ENCODE assay signal across 1 mouse cellular context in the genomic region with DNA sequence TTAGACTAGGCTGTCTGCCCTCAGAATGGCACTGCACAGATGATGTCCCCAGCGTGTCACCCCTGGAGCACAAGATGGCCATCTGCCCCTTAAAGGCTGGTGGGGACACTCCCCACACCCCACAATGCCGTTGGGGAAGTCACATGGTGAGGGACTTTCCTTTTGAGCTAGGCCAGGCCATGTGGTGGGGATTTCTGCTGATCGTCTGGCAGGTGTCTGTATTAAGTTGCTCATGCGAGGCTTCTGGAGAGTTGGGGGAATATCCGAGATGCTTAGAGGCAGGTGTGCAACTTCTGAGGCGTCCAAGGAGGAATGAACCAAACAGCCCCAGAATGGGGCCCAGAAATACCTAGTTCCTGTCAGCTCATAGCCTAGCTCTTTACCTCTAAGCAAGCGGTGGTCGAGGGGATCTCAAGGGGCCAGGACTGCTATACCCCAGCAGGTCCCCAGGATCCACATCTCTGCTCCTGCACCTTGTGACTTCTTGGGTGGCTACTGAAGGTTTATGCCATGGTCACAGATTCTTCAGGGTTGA.
TF ChIP-seq lines count a peak whose summit lies in the region.

No protein-coding gene starts in this region.

TF ChIP-seq in CH12.LX, 34 proteins besides CTCF, POLR2A, EP300 and RAD21 (continued from another document):
- peak; percentile 93 for TF ChIP-seq MAX (IDR thresholded peaks at IDR 0.05; ENCODE audit: low read length)
- TF ChIP-seq PAX5 (IDR thresholded peaks at IDR 0.05; ENCODE audit: low read length), result no peak
- TF ChIP-seq SIN3A (IDR thresholded peaks at IDR 0.05; ENCODE audit: low read length), result peak; percentile 55
- peak; percentile 7; the same call in 1 of the 2 replicates for TF ChIP-seq NELFE (IDR thresholded peaks at IDR 0.05; ENCODE audit: low read depth, low read length)
- peak; percentile 65; the same call in 1 of the 2 replicates for TF ChIP-seq TBP (conservative IDR thresholded peaks at IDR 0.05; ENCODE audit: low read depth, low read length)
- peak; percentile 58 for TF ChIP-seq ZMIZ1 (IDR thresholded peaks at IDR 0.05; ENCODE audit: low read depth, low read length)
- peak; percentile 63 for TF ChIP-seq IRF4 (IDR thresholded peaks at IDR 0.05; ENCODE audit: low read depth, low read length)
- TF ChIP-seq ZNF384 (IDR thresholded peaks at IDR 0.05; ENCODE audit: low read depth, low read length), result no peak
- TF ChIP-seq ZKSCAN1 (IDR thresholded peaks at IDR 0.05; ENCODE audit: borderline replicate concordance, low read depth, low read length), result no peak
- no peak for TF ChIP-seq KAT2A (IDR thresholded peaks at IDR 0.05; ENCODE audit: insufficient replicate concordance, low read length)
- TF ChIP-seq GABPA (IDR thresholded peaks at IDR 0.05; ENCODE audit: insufficient replicate concordance, low read depth, low read length), result no peak
- 0 out of 2 replicates have a peak, but pooled peaks have one; percentile 1 for TF ChIP-seq SMC3 (IDR thresholded peaks at IDR 0.05; ENCODE audit: low read depth, low read length)
TF ChIP-seq in CH12.LX: peak in this region for 20.
